Mouse (Mus musculus): ENCODE measurements around the gene Pxylp1. TPM values are rescaled to one million over a fixed set of nuclear protein-coding genes. Genes with fewer than 3 reads are reported as not detected.
"Not testable (repeated sequence)": the region's sequence is repeated elsewhere in the genome, so short reads cannot be mapped to it uniquely, and the experiment has no call there.

Gene Pxylp1
- total RNA-seq (2022): 10 to 100 TPM in 2 of 4 experiments, 1 to 10 TPM in 2; 7.7 to 16.5 (median 12.9) TPM

DNA sequence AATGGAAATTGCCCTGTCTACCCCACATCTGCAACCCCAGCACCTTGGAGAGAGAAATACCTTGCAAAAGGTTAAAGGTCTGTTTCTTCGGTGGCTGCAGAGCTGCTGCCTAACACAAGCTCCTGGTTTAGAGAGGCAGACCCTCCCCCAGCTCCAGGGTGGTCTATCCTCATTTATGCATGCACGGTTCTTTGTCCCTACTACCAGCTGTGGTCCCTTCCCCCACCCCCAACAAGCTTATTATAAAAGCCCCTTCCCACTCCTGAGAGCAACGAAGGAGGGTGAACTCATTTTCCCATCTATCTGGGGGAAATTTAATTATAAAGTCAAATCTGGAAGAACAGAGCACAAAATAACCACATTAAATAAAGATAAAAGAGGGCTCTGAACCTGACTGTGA lies at the start of gene Pxylp1:
TSS of gene Pxylp1 (minus strand) at position 124 of the 400 bp plus-strand sequence.
- no peak for DNase-seq

DNA sequence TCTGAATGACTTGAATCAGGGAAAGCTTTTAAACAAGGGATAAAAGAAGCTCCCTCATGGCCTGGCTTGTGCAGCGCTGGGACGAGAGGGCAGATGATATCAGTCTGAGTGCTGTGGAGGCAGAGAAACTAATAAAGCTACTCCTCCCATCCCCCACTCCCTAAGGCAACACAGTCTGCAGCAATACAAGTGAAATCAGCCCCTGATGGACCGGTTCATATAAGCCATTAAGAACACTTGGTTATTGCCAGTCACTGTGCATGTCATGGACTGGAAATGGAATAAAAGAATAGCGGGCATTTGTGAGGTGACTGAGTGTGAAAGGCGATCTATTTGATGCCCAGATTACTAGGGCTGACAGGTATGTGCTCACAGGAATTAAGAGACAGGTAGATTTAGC lies 46.4 kb upstream of the Pxylp1 start:
- DNase-seq: no peak

DNA sequence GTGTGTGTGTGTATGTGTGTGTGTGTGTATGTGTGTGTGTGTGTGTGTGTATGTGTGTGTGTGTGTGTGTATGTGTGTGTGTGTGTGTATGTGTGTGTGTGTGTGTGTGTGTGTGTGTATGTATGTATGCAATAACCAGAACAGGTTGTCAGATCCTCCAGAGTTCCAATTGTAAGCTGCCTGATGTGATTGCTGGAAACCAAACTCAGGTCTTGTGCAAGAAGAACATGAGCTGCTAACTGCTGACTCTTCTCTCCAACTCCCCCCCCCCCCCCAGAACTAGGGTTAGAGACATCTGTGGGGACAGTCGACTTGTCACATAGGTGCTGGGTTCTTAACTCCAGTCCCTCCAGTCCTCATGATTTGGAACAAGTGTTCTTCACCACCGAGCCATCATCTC lies 44.0 kb upstream of the Pxylp1 start:
- not testable (repeated sequence) for DNase-seq

DNA sequence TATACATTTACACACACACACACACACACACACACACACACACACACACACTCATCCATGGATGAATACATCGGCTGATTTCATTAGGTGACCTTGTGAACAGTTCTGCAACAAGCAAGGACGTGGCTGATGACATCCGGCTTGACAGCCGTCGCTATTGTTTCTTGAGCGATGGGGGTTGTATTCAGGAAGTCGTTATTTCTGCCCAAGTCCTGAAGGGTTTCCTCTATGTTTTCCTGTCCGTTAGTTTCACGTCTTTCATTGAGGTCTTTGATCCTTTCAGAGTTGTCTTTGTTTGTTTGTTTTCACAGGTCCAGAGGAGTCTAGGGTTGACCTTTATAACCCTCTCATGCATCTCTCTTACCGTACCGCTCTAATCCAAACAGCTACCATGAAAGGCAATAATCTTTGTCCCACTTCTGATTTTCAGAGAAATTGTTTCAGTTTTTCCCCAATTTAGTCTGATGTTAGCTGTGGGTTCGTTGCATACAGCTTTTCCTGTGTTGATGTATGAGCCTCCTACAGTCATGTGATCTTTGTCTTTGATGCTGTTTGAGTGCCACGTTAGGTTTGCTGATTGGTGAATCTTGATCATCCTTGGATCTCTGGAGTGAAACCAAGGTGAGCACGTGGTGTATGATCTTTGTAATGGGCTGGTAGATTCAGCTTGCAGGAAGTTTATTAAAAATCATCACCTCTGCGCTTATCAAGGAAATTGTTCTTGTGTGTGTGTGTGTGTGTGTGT lies 43.3 kb upstream of the Pxylp1 start:
- DNase-seq: no peak

DNA sequence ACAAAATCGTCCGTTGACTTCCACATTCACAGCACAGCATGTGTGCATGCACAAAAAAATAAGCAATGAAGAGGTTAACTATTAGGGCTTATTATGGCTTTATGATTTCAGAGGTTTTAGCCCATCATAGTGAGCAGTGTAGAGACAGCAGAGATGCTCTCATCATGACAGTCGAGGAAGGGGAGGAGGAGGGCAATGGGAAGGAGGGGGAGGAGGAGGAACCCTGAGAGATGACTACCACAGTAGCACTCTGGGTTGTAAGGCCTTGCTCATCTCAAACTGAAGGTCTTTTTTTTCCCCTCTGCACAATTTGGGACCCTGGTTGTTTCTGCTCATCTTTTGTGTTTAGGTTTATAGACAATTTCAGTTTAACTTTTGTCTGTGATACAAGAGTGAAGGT lies 42.3 kb upstream of the Pxylp1 start:
- DNase-seq: no peak

DNA sequence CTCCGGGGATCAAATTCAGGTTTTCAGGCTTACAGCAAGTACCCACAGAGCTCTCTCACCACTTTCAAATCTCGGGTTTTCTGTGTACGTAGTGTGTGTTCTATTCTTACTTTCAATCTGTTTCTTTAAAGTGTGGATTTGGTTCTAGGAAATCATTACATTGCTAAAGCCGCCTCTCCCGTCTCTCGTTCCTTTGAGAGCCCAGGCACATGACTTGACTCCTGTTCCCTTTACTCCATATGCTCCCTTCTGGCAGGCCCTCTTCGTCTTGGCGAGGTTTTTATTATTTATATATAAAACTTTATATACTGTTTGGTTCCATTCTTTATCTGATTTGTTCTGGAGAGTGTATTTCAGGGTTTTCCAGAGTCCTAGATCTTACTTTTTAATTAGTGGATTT lies 40.3 kb upstream of the Pxylp1 start:
- no peak for DNase-seq

DNA sequence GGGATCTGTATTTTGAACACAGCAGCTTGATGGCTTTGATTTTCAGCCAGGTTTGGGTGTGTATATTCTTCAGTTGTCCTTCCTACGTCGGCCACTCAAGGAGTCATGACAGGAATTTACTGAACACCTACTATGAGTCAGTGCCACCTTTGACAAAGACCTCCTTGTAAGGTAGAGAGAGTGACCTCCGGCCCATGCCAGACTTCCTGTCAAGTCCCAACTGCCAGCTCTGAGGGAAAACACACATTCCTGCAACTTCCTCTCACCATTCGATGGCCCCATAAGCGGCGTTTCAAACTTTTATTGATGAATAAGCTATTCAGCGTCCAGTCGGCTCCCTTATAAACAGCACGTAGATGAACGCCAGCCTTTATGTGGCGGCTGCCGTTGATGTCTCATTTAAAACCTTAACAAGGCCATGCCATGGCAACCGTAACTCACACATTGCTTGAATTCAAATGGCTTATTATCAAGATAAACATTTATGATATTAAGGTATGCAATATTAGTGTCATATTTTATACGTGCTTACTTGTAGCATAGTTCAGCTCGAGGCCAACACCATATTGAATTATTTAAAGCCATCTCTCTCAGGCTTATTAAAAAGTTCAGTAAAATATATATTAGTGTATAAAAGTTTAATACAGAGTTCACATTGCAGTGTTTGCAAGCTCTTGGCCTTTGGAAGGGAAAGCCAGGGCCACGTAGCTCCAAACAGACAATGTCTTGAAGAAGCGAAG lies 31.3 kb upstream of the Pxylp1 start:
- no peak for DNase-seq

DNA sequence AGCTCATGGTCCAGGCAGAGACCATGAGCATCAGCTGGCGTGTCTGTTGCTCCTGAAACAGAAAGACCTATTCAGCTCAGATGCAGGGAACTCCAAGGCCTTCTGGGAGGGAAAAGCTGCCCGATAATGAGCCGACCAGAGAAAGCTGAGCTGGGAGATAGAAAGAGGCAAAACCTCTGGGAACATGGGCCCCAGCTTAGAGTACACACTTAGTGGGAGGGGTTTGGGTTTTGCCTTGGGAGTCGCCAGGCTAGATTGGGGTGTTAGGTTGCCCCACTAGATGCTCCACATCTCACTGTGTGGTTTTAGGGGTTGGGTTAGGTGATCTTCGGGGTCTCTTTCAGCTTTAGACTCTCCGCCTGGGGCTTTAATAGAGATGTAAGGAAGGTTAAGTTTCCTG lies 30.6 kb upstream of the Pxylp1 start:
- DNase-seq: no peak

DNA sequence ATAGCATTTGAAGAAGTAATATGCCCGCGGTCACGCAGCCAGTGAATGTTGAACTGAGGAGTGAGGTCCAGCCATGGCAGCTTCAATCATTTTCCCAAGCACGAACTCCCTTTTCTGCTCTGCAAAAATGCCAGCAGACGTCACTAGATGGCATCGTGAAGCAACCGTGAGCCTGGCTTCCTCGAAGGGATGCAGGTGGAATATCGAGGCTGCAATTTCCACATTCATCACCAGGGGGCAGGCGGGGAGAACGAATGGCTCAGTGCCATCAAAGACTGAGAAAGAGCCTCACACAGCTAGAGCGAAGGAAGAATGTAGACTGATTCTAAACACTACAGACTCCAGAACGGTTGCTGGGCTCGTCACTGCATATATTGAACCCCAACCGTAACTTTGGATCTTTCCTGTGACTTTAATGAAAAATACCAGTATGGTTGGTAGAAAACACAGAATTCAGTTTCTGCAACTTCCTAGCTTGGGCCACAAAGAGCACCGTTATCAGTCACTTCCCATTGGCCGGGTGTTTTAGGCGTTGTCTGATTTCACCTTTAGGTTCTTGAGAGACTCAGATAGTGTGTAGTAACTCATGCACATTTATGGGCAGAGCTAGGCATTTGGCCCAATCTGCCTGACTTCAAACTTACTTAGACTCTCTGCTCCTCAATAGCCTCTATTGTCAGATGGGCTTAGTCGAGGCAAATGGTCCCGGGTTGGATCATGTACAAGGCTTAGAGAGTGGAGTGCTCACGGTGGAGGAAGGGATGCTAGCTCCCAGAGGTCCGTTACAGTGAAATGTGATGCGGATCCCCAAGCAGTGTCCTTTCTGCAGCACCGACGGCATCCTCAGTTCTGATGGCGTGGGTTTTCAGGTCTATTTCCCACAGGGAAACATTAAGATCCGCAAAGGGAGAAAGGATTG lies 24.4 kb upstream of the Pxylp1 start:
- peak; percentile 88 for DNase-seq

DNA sequence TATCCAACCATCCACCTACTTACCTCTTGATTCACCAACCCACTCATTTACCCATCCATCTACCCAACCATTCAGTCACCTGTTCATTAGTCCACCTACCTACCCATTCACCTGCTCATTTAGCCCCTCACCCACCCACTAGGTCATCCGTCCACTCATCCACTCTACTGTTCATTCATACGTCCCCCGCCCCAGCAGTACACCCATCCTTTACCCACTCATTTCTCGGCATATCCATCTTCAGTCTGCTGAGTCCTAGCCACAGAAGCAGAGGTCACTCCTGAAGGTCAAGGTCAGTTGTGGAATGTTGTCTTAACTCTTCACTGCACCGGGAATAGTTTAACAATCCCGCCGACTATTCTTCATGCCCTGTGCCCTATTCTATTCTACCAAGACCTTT lies 23.6 kb upstream of the Pxylp1 start:
- DNase-seq: no peak

DNA sequence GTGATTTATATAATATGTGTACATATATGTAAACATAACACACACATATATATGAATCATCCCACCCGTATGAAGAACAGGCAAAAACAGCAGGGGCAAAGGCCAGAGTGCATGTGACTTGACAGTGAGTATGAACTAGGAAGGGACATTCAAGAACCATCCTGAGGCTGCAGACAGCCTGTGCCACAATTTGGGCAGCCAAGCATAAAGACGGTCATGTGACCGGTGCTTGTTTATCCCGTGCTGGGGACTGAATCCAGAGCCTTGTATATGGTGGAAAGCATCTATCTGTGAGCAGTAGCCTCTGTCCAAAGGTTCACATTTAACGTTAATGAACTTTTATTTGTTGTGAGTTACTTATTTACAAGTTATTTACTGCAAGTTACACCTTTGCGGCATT lies 22.4 kb upstream of the Pxylp1 start:
- DNase-seq: no peak

DNA sequence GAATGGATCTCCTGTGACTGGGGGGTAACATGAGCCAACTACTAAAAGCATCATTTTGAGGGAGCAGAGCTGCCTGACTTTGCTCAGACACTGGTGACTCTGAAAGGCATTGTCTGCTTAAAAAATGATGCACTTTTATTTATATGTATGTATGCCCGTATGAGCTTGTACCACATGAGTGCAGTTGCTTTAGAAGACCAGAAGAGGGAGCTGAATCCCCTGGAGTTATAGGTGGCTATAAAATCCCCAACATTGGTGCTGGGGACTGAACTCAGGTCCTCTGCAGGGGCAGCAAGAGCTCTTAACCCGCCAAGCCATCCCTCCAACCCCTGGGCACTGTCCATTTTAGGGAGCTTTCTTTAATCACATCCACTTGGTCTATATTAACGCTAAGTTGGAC lies 21.5 kb upstream of the Pxylp1 start:
- no peak for DNase-seq

DNA sequence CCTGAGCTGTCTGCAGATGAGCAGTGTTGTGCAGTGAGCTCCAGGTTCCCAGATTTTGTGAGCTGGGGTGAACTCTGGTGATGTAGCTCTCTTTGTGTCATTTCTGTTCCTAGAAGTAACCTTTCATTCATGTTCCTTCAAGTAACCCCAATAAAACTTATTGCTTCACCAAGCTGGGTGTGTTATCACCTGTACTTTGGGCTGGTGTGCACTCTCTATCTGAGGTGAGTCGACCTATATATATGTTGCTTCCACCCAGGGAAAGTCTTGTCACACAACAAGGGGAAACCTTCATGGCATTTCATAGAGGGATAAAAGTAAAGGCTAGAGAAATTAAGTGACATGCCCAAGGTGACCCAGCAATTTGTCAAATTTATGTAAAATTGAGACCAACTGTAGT lies 17.0 kb upstream of the Pxylp1 start:
- DNase-seq: no peak

DNA sequence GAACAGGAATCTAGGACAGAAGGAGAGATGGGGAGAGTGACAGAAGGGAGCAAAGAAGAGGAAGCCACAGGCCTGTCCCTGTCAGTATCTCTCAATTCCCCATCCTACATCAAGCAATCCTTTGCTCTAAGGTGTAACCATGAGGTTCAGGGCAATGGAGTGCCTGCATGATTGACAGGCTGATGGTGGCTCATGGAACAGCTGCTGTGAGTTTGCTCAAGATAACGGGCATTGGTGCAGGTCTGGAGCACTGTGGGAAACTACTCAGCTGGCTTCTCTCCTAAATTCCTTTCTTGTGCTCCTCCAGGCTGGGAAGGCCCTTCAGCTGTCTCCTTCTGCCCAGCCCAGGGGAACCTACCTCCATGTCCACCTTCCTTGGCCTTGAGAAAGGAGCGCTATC lies 16.3 kb upstream of the Pxylp1 start:
- DNase-seq: no peak

DNA sequence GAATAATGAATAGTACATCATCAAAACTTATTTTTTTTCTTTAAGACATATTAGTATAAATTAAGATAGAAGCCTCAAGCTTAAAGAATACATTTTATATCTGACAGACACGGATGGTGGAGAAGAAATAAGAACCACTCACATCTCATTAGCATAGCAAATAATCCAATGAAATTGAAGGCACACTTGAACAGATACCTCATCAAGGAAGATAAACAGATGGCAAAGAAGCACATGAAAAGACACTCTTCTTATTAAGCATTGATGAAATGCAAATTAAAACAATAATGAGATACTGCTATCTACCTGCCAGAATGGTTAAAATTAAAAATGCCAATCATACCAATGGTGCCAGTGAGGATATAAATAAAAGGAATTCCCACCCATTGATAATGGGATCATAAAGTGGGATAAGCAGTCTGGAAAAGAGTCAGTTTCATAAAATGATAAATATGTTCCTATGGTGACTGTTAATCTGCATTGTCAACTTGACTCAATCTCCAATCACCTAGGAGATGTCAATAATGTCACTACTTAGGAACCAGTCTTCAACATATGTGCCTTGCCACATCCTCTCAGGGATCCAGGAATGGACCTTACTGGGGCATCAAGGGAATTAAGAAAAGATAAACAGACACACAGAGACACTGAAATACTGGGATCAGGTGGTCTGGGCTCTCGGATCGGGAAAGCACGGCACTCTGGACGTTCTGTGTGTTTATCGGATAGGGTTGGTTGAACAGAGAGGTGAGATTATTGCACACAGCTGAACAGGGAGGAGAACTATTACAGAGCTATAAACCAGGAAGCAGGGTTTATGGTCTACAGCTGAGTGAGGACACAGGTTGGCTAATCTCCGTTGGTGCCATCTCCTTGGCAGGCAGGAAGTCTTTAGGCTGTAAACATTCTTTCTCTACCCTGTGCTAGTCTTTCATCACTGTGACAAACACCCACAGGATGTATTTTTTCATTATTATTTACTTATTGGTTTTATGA lies 12.2 kb upstream of the Pxylp1 start:
- no peak for DNase-seq

DNA sequence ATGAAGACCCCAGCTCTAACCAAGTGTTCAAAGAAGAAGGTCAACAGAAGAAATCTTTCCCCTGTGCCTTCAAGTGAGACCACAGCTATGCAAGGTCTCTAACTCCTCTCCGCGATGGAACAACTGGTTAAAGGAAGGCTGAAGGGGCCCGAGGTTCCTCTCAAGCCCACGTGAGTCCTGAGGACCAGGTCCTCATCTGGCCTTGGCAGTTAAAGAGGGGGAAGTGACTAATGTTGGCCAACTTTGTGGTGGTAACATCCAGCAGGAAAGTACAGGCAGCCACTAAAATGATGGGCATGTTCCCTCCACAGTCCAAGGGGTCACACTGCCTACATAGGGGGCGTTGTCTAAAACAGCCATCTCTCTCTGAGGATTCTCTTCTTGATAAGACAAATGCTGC lies 7.2 kb upstream of the Pxylp1 start:
- DNase-seq: no peak

DNA sequence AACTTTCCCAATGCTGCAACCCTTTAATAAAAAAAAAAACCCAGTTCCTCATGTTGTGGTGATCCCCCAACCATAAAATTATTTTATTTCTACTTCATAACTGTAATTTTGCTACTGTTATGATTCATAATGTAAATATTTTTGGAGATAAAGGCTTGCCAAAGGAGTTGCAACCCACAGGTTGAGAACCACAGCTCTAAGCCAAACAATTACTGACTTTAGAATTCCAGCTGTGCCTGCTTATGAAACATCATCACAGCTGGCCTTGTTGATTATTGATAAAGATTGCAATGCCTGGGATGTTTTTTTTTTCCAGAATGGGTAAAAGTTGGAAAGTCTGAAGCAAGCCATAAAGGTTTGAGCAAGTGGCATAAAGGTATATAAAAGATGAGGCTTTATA lies 6.5 kb upstream of the Pxylp1 start:
- DNase-seq: no peak

DNA sequence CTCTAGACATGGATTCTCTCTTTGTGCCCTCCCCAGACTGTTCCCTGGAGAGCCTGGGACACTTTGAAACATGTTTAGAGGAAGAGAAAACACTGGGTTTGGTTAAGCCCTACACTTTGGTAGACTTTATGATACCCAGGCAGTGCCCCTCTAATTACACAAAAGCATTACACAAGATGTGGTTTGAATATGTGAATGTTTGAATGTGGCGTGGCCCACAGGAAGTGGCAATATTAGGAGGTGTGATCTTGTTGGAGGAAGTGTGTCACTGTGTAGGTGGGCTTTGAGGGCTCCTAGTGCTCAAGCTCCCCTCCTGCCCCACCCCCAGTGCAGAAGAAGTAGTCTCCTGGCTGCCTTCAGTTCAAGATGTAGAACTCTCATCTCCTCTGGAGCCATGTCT lies 4.2 kb upstream of the Pxylp1 start:
- DNase-seq: no peak

DNA sequence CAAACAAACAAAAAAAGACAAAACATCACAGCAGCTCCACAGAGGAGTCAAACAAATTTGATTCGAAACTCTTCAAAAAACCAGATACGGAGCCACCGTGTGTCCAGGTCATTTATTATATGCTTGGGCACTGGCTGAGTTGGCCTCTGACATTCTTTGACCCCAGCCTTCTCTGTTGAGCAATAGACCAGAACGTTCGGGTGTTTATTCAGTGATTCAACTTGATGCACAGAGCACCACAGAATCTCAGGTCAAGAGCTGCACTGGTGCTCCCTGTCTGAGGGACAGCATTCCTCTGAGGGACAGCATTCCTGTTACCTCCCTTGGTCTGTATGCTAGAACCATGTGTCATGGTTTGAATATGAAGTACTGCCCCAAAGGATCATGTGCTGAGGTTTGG lies 1.1 kb upstream of the Pxylp1 start:
- no peak for DNase-seq

DNA sequence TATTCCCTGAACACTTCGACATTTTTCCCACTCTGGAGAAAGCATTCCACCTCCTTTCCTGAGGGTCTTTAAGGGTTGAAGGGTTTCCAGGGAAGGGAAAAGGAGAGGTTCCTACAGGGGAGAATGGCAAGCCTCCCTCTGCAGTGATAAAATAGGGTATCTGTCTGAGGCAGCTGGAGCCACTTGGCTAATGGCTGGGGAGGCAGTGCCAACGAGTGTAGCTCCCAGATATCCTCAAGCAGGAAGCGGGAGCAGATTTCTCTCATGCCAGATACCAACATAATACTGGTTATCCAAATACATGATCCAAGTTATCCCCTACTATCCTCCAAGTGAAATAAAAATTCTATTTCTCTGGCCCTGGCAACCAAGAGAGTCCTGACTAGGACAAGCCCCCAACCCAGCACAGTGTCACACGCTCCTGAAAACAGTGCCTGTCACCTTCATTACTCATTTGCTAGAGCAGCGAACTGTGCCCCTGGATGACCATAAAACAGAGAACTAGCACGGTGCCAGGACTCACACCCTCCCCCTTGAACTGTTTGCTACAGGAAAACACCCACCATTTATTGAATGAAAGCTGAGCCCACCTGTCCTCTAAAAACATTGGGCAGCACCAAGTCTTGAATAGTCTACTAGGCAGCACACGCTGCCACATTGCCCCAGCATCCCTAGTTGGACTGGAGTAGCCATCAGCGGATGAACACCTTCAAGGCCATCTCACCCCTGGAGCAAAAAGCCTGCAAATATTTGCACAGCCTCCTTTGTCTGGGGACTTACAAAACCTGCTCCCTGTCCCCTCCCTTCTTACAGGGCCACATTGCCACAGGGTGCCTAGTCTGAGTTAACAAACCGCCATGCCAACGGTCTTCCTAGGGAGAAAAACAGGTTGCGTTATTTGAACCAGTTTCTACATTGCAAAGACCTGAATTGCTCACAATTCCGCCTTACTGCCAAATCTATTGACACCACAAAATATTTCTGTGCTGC lies 833 bp downstream of the Pxylp1 start:
- DNase-seq: no peak

DNA sequence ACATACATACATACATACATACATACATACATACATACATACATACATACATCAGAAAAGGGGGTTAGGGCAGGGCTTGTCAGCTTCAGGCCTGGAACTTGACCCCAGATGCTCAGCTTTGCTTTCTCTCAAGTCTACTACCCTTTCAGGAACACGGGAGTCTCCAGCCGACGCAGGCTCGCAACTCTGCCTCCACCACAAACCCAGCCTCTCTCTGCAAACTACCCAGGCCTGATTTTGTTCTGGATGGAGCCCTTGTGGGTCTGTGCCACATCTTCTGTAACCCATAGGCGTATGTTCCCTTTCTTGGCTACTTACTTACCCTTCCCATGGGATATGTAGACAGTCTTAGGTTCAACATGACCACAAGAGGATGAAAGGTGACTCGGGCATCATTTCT lies 1.7 kb downstream of the Pxylp1 start:
- no peak for DNase-seq

Data from adrenal gland, adult 8-10 months (tissue).